Mouse (Mus musculus) T-helper 2 cell (primary cell): ENCODE results near the gene Ncf2.

Source experiments
- in situ Hi-C: fragments of 300-600 bp; cut with MboI, MseI; formaldehyde crosslinking; loops from one replicate; pipeline ENCODE4 v1.15.1; 2025; ENCODE audit warnings: high pct_unique_total_duplicates

Gene Ncf2

GRCm38 (mm10) chr1:152795688-152796255 lies 4.2 kb upstream of the Ncf2 start:
- in situ Hi-C loops: loop anchor here (25.0 kb wide), 1 partner anchor 267 kb away; no protein-coding TSS in a partner anchor

DNA sequence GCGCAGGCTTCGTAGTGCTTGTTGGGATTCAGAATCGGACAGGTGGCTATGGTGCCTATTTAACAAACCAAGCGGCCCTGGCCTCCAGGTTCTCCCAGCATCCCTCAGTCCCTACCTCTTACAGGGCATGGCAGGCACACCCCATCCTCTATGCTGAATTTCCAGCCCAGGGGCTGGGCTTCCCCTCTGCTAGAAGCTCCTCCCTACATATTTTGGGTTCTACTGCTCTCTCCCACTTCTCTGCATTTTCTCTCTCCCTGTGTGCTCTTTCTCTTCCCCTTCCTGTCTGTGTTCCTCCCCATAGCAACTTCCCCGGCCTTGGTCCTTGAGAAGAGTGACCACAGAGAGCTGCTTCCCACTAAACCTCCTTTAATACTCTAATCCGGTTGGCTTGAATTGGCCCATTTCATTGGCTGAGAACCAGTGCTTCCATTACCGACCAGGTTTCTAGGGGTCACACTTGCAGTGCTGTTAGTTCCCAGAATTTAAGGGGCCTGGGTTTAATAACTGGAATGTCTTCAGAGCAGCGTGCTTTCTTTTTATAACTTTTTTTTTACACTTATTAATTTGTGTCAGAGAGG lies 3.2 kb upstream of the Ncf2 start:
- in situ Hi-C loops: loop anchor here (25.0 kb wide), 1 partner anchor 266 kb away; no protein-coding TSS in a partner anchor

- in situ Hi-C loops: loop anchor here (25.0 kb wide), 1 partner anchor 264 kb away; no protein-coding TSS in a partner anchor
Measured at GRCm38 (mm10) chr1:152798125-152798524, 1.9 kb upstream of the Ncf2 start.

DNA sequence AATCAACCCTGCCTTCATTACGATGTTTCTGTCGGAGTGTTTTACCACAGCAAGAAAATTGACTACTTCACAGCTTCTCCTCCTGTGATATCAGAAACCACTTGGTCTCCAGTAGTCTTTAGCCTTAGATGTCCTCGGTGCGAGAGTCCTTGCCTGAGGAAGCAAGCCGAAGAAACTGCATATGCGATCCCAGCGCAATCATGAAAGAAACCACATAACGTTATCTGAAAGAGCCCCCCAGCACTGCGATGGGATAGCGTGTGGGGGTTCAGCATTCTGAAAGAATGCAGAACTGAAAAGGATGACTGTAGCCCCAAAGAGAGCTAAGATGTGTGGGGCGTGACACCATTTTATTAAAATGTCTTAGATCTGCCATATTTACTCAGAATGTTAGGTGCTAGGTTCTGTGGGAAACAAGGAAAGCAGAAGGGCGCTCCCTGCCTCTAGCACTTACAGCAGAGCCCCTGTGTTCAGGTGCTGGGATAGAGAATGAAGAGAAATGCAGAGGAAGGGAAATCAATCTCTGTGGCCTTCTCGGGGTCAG lies 711 bp downstream of the Ncf2 start:
- in situ Hi-C loops: no loop called here

DNA sequence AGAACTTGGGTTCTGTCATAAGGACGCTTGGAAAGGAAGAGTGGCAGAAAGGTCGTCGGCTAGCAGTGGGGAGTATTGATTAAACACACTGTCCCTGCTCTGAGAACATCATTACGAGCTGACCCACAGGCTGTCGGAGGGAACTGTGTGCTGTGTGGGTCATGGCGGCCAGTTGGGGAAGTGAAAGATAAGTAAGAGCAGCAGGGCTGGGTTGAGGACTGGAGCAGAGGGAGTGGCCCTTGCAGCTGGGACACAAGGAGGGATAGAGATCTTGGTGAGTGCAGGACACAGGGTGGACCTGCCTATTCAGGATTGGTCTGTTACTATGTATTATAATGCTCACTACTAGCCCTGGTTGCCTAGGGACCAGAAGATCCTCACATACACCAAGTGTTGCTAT lies 4.9 kb downstream of the Ncf2 start:
- in situ Hi-C loops: no loop called here

- in situ Hi-C loops: no loop called here
Measured at GRCm38 (mm10) chr1:152807619-152808391, 7.8 kb downstream of the Ncf2 start.

- in situ Hi-C loops: no loop called here
Measured at GRCm38 (mm10) chr1:152808392-152808680, 8.3 kb downstream of the Ncf2 start.

- in situ Hi-C loops: loop anchor here (10.0 kb wide), 1 partner anchor 125 kb away; no protein-coding TSS in a partner anchor
Measured at GRCm38 (mm10) chr1:152809541-152810252, 9.7 kb downstream of the Ncf2 start.

DNA sequence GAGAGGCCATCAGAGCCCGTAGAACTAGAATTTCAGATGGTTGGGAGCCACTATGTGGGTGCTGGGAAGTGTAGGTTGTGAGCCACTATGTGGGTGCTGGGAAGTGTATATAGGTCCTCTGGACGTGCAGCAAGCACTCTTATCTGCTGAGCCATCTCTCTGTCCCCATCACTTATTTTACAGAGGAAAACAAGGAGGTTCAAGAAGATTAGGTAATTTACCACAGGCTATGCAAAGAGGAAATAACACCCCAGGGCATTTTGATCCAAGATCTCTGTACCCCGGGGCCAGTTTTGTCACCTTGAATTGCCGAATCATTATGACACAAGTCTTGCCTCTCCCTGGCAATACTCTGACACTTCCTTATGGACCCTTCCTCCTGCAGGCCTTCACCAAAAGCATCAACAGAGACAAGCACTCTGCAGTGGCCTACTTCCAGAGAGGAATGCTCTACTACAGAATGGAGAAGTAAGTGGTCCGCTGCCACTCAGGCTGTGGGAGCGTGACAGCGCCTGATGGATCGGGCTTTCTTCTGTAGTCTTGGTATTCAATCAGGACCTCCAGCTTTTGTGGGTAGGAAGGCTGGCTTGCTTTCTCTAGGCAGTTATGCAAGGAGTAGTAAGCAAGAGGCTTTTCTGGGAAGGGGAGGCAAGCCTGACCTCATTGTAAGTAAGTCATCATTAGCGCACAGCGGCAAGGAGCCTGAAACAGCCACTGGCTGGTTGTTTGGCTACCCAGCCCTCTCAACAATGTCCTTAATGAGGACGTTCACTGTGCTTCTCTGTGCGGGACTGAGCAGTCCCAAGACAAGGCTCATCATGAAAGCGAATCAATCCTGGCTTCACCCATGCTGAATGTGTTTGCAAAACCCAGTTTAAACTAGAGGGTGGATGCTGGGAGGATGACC lies 10.8 kb downstream of the Ncf2 start:
- in situ Hi-C loops: loop anchor here (10.0 kb wide), 1 partner anchor 126 kb away; no protein-coding TSS in a partner anchor

GRCm38 (mm10) chr1:152815265-152815701 lies 15.3 kb downstream of the Ncf2 start:
- in situ Hi-C loops: loop anchor here (10.0 kb wide), 1 partner anchor 130 kb away; no protein-coding TSS in a partner anchor

DNA sequence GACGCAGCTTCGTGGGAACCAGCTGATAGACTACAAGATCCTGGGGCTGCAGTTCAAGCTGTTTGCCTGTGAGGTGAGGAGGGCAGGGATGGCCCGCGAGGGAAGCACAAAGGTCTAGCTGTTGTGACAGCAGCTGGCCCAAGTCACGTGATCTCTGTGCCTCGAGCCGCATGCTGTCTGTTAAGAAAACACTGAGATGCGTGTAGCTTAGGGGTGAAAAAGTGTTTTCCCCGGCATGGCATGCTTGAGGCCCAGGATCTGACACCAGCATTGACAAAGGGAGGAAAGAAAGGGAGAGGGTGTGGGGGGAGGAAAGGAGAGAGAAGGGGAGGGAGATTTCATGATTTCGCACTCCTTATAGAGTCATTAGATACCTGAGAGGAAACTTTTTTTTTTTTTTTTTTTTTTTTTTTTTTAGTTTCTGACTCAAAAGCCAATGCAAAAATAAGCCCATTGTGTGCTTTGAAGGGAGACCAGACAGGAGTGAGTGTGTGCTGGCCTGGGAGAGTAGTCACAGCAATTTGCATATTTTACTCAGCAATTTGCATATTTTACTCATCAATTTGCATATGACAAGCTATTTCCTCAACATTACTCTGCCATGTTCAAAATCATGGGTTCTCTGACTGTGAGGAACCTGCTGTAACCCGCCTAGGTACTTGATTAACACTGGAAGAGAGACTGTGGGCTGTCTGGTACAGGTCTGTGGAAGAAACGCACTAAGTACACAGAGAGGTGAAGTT lies 17.2 kb downstream of the Ncf2 start:
- in situ Hi-C loops: loop anchor here (10.0 kb wide), 1 partner anchor 132 kb away; no protein-coding TSS in a partner anchor

DNA sequence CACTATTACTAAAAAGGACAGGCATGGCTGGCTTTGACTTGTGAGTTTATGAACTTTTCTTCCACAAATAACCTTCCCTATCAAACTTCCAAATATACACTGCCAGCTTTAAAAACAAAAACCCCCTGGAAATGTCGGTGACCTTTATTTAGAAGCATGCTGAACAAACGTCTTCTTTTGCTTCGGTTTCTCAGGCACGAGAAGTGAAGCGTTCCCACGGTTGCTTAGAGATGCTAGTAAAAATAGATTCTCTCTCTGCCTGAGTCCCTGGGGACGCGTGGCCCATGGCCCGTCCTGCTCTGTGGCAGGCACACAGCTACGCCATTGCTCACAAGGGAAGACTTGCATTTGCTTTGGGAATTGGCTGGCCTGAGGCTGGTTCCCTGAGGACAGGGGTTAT lies 17.8 kb downstream of the Ncf2 start:
- in situ Hi-C loops: loop anchor here (10.0 kb wide), 1 partner anchor 133 kb away; no protein-coding TSS in a partner anchor

DNA sequence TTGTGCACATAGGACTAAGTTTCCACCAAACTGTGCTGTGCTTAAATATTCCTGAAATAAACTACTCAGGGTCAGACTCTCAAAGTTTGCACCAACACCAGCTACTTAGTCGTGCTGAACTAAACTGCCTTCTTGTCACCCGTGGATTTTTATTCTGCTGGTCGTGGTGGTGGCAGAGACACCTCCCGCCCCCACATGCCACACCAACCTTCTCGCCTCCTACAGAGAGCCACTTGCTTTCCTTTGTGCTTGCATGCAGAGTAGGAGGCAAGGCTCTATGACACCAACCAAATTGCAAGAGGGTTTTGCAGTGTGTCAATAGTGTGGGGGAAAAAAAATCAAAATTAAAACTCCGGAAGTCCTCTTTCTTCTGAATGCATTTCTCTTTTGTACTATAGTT lies 19.6 kb downstream of the Ncf2 start:
- in situ Hi-C loops: loop anchor here (10.0 kb wide), 1 partner anchor 135 kb away; no protein-coding TSS in a partner anchor

GRCm38 (mm10) chr1:152820911-152821695 lies 21.1 kb downstream of the Ncf2 start:
- in situ Hi-C loops: no loop called here

GRCm38 (mm10) chr1:152821746-152822145 lies 21.8 kb downstream of the Ncf2 start:
- in situ Hi-C loops: no loop called here

DNA sequence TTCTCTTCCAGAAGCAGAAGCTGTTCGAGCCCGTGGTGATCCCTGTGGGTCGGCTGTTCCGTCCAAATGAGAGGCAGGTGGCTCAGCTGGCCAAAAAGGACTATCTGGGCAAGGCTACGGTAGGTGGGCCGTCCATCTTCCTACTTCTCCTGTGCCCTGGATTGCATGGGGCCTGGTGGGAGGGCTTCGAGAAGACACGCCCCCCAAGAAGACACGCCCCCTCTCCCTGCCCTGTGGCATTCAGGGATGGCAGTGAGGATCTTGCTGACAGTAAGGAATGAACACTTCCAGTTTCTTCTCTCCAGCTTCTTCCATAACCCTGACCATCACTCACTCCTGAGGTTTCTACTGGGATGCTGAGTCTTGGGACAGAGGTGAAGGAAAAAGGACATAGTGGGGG lies 24.2 kb downstream of the Ncf2 start:
- in situ Hi-C loops: no loop called here

DNA sequence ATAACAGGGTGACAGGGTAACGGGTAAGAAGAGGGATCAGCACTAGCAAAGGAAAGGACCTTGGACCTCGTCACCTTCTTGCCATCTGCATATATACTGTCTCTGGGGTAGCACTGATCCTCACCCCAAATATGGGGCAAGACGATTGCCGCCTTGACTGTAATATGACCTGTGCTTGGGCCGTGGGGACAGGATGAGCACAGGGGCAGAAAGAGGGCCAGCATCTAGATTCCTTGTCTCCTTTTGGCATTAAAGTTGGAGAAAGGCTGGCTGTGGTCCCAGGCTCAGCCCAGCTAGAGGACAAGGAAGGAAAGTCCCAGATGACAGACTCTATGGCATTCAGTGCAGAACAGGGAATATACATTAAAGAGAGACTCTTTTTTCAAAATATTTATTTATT lies 26.5 kb downstream of the Ncf2 start:
- in situ Hi-C loops: no loop called here

DNA sequence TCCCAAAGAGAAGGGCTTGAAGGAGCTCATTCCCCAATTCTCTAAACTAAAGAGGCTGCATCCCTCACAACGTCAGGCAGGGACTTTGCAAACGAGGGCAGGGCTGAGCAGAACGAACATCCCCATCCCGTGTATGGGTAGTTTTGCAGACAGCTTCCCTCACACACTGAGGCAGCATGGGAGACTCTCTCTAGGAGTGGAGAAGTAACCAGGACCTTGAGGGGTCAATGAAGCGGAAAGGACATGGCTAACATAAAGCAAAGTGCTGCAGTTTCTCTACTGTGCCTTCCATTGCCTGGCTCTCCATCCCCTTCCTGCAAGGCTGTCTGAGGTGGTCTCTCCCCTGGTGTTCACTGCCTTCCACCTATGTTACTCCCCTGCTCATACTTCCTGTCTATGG lies 28.2 kb downstream of the Ncf2 start:
- in situ Hi-C loops: no loop called here
